In the genomic region with DNA sequence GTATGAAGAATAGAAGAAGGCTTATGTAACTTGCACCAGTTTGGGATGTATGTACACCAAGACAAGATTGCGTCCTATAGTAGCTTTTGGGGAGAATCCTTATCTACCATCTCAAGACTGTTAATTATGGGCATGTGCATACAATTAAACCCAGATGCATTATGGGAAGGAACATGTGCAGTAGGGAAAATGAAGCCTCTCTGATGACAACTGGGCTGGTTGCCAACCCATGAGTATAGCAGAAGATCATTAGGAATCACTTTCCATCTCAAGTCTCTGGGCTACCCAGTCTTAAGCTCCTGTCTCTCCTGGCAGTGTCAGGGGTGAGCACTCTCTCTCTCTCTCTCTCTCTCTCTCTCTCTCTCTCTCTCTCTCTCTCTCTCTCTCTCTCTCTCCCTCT, we compare ENCODE assay signal across 29 mouse cellular contexts.
DNase-seq lines count a peak whose midpoint lies in the region; ATAC-seq and TF ChIP-seq lines count a peak whose summit lies in the region.
"Had no signal": no experiment of that assay in that cellular context is flagged by ENCODE, and none has a peak within 500 bp of the region (broad histone marks: within the 10 kb centered on the region; RNA-seq: fewer than 3 reads in every experiment).

No protein-coding gene starts in this region.

- 81% methylated on average over 1 of the region's 1 CpGs for WGBS in embryonic facial prominence, embryonic 11.5 days
- 92% methylated on average over 1 of the region's 1 CpGs for WGBS in embryonic facial prominence, embryonic 10.5 days
- 83% methylated on average over 1 of the region's 1 CpGs for WGBS in forebrain, postnatal 0 days
- 97% methylated on average over 1 of the region's 1 CpGs for WGBS in forebrain, embryonic 11.5 days
- 86% methylated on average over 1 of the region's 1 CpGs for WGBS in hindbrain, embryonic 12.5 days

- no peaks in the 10 kb centered on the region for H3K36me3 ChIP-seq in embryonic facial prominence, embryonic 11.5 days (replicated peaks; ENCODE audit: control insufficient read depth, insufficient read depth, low read depth, low read length)
- H3K36me3 ChIP-seq in embryonic facial prominence, embryonic 10.5 days (replicated peaks), result no peaks in the 10 kb centered on the region
- H3K36me3 ChIP-seq in forebrain, postnatal 0 days (ENCODE audit: insufficient read depth), result no peaks in the 10 kb centered on the region
- no peaks in the 10 kb centered on the region for H3K36me3 ChIP-seq in forebrain, embryonic 11.5 days (ENCODE audit: control insufficient read depth, insufficient read depth, low read length)
- H3K36me3 ChIP-seq in testis, adult 2 months (ENCODE audit: control insufficient read depth, insufficient read depth, low read length), result no peaks in the 10 kb centered on the region
- H3K36me3 ChIP-seq in hindbrain, embryonic 12.5 days, result no peaks in the 10 kb centered on the region
- H3K36me3 ChIP-seq: embryonic facial prominence, embryonic 12.5 days; G1E; heart, embryonic 12.5 days; heart, embryonic 15.5 days; hindbrain, embryonic 10.5 days had no signal

- no peak overlapping the region for H3K27ac ChIP-seq in embryonic facial prominence, embryonic 11.5 days (replicated peaks; ENCODE audit: low read depth, low read length)
- no peak overlapping the region for H3K27ac ChIP-seq in embryonic facial prominence, embryonic 10.5 days (replicated peaks)
- no peak overlapping the region for H3K27ac ChIP-seq in forebrain, postnatal 0 days (ENCODE audit: low read depth, low read length)
- no peak overlapping the region for H3K27ac ChIP-seq in forebrain, embryonic 11.5 days (ENCODE audit: low read depth, low read length)
- no peak overlapping the region for H3K27ac ChIP-seq in testis, adult 2 months (ENCODE audit: control insufficient read depth, insufficient read depth, low read depth, low read length)
- H3K27ac ChIP-seq in hindbrain, embryonic 12.5 days, result no peak overlapping the region
- H3K27ac ChIP-seq: embryonic facial prominence, embryonic 12.5 days; heart, embryonic 15.5 days; hindbrain, embryonic 10.5 days; hindbrain, embryonic 14.5 days; hindbrain, postnatal 0 days had no signal

- no peaks in the 10 kb centered on the region for H3K27me3 ChIP-seq in embryonic facial prominence, embryonic 11.5 days (ENCODE audit: control insufficient read depth, insufficient read depth, low read length)
- no peaks in the 10 kb centered on the region for H3K27me3 ChIP-seq in embryonic facial prominence, embryonic 10.5 days (replicated peaks; ENCODE audit: low read depth, poor library complexity, severe bottlenecking)
- no peaks in the 10 kb centered on the region for H3K27me3 ChIP-seq in forebrain, postnatal 0 days (ENCODE audit: insufficient read depth, low read length)
- no peaks in the 10 kb centered on the region for H3K27me3 ChIP-seq in forebrain, embryonic 11.5 days (ENCODE audit: control insufficient read depth, insufficient read depth, low read length)
- no peaks in the 10 kb centered on the region for H3K27me3 ChIP-seq in testis, adult 2 months (ENCODE audit: control insufficient read depth, insufficient read depth, low read length)
- H3K27me3 ChIP-seq in hindbrain, embryonic 12.5 days, result no peaks in the 10 kb centered on the region
- H3K27me3 ChIP-seq: CH12.LX; embryonic facial prominence, embryonic 12.5 days; heart, embryonic 15.5 days; Patski had no signal

- H3K4me1 ChIP-seq in embryonic facial prominence, embryonic 11.5 days (ENCODE audit: control insufficient read depth, insufficient read depth, low read length), result no peaks in the 10 kb centered on the region
- H3K4me1 ChIP-seq in embryonic facial prominence, embryonic 10.5 days, result no peaks in the 10 kb centered on the region
- 0 out of 2 replicates have a peak, but pooled peaks cover 5% of the 10 kb centered on the region for H3K4me1 ChIP-seq in forebrain, postnatal 0 days (ENCODE audit: insufficient read depth)
- no peaks in the 10 kb centered on the region for H3K4me1 ChIP-seq in forebrain, embryonic 11.5 days (replicated peaks; ENCODE audit: control insufficient read depth, insufficient read depth, low read length)
- peaks cover 12% of the 10 kb centered on the region for H3K4me1 ChIP-seq in testis, adult 2 months (ENCODE audit: control insufficient read depth, insufficient read depth, low read length)
- no peaks in the 10 kb centered on the region for H3K4me1 ChIP-seq in hindbrain, embryonic 12.5 days
- H3K4me1 ChIP-seq: embryonic facial prominence, embryonic 12.5 days; heart, embryonic 12.5 days; heart, embryonic 15.5 days; hindbrain, embryonic 10.5 days had no signal

- peak; percentile 11 for DNase-seq in embryonic facial prominence, embryonic 11.5 days (ENCODE audit: low spot score)
- DNase-seq in embryonic facial prominence, embryonic 10.5 days (ENCODE audit: low spot score), result no peak
- peak; percentile 22 for DNase-seq in forebrain, postnatal 0 days
- DNase-seq in forebrain, embryonic 11.5 days (ENCODE audit: low spot score), result no peak
- no peak for DNase-seq in testis, postnatal 14 days (ENCODE audit: low spot score)
- DNase-seq: adrenal gland, postnatal 10 days; adrenal gland, postnatal 36 days; cerebellum, adult 11 months; cerebellum, adult 2 months; cerebellum, postnatal 10 days; cerebellum, postnatal 36 days; embryo, embryonic 11 days; gastrocnemius, postnatal 25 days; heart, adult 18-20 months; heart, postnatal 10 days; heart, postnatal 36 days had no signal

- TF ChIP-seq CTCF in forebrain, postnatal 0 days (IDR thresholded peaks at IDR 0.05; ENCODE audit: low read depth), result no peak
- TF ChIP-seq CTCF in testis, adult 2 months (IDR thresholded peaks at IDR 0.05; ENCODE audit: control insufficient read depth, insufficient read depth, insufficient replicate concordance, low read depth, low read length), result no peak

- ATAC-seq in embryonic facial prominence, embryonic 11.5 days (replicated peaks; ENCODE audit: insufficient number of reproducible peaks, low FRiP score, low TSS enrichment, low read depth), result no peak
- ATAC-seq in forebrain, postnatal 0 days, result no peak
- no peak for ATAC-seq in forebrain, embryonic 11.5 days (replicated peaks; ENCODE audit: low FRiP score)
- ATAC-seq in hindbrain, embryonic 12.5 days (ENCODE audit: low FRiP score), result no peak
- ATAC-seq: hindbrain, postnatal 0 days; intestine, postnatal 0 days; Patski had no signal

- no peak for TF ChIP-seq POLR2A in testis, adult 2 months (IDR thresholded peaks at IDR 0.05; ENCODE audit: control insufficient read depth, low read depth, low read length)

- H3K9ac ChIP-seq in embryonic facial prominence, embryonic 11.5 days (replicated peaks; ENCODE audit: low read length), result no peak overlapping the region
- no peak overlapping the region for H3K9ac ChIP-seq in forebrain, postnatal 0 days
- H3K9ac ChIP-seq in forebrain, embryonic 11.5 days (ENCODE audit: low read length), result no peak overlapping the region
- no peak overlapping the region for H3K9ac ChIP-seq in hindbrain, embryonic 12.5 days
- H3K9ac ChIP-seq: embryonic facial prominence, embryonic 12.5 days; heart, embryonic 12.5 days; heart, embryonic 15.5 days; hindbrain, embryonic 14.5 days had no signal

- H3K4me2 ChIP-seq in embryonic facial prominence, embryonic 11.5 days (ENCODE audit: low read depth, low read length), result no peak overlapping the region
- H3K4me2 ChIP-seq in forebrain, postnatal 0 days (ENCODE audit: low read depth), result no peak overlapping the region
- no peak overlapping the region for H3K4me2 ChIP-seq in forebrain, embryonic 11.5 days (ENCODE audit: low read depth, low read length, severe bottlenecking)
- no peak overlapping the region for H3K4me2 ChIP-seq in hindbrain, embryonic 12.5 days (replicated peaks)
- H3K4me2 ChIP-seq: embryonic facial prominence, embryonic 12.5 days; heart, embryonic 12.5 days; heart, embryonic 15.5 days; hindbrain, embryonic 14.5 days had no signal

- no peaks in the 10 kb centered on the region for H3K9me3 ChIP-seq in embryonic facial prominence, embryonic 11.5 days (replicated peaks; ENCODE audit: control insufficient read depth, low read length)
- no peaks in the 10 kb centered on the region for H3K9me3 ChIP-seq in embryonic facial prominence, embryonic 10.5 days
- H3K9me3 ChIP-seq in forebrain, postnatal 0 days (ENCODE audit: low read length), result no peaks in the 10 kb centered on the region
- no peaks in the 10 kb centered on the region for H3K9me3 ChIP-seq in forebrain, embryonic 11.5 days (ENCODE audit: control insufficient read depth, low read length)
- H3K9me3 ChIP-seq in hindbrain, embryonic 12.5 days (replicated peaks), result no peaks in the 10 kb centered on the region
- H3K9me3 ChIP-seq: embryonic facial prominence, embryonic 12.5 days; heart, embryonic 12.5 days; heart, embryonic 15.5 days had no signal

- H3K4me3 ChIP-seq in embryonic facial prominence, embryonic 11.5 days (ENCODE audit: low read depth, low read length), result no peak overlapping the region
- no peak overlapping the region for H3K4me3 ChIP-seq in embryonic facial prominence, embryonic 10.5 days
- H3K4me3 ChIP-seq in forebrain, postnatal 0 days (ENCODE audit: low read depth, low read length), result no peak overlapping the region
- no peak overlapping the region for H3K4me3 ChIP-seq in forebrain, embryonic 11.5 days (ENCODE audit: low read depth, low read length)
- H3K4me3 ChIP-seq in testis, adult 2 months (ENCODE audit: control insufficient read depth, low read depth, low read length), result peak overlapping the region; percentile 17; the same call in 1 of the 2 replicates
- H3K4me3 ChIP-seq in hindbrain, embryonic 12.5 days, result no peak overlapping the region
- H3K4me3 ChIP-seq: embryonic facial prominence, embryonic 12.5 days; erythroblast, embryonic 14.5 days; heart, embryonic 12.5 days; heart, embryonic 15.5 days; hindbrain, embryonic 10.5 days had no signal

Comparison
In these comparisons a context has a peak if more than half of its experiments do, and no peak if none do; other contexts are left out.
1. DNase-seq: peak in embryonic facial prominence, embryonic 11.5 days (single experiment) and forebrain, postnatal 0 days (single experiment); none in embryonic facial prominence, embryonic 10.5 days (single experiment), forebrain, embryonic 11.5 days (single experiment) and testis, postnatal 14 days (single experiment).